Mouse (Mus musculus) limb, embryonic 13.5 days (tissue): Measurements from ENCODE around the gene Ehd2. TPM values are rescaled to one million over a fixed set of nuclear protein-coding genes. Genes with fewer than 3 reads are reported as not detected.

Experiments
- ATAC-seq: fragments of 200-750 bp; cut with Nextera tagmentation; 2 replicates; pipeline ENCODE4 v1.8.0; 2017; ENCODE audit warnings: low read depth, moderate number of reproducible peaks, moderate TSS enrichment; ENCODE audit not compliant: low FRiP score
- H3K27ac ChIP-seq: fragments of 300-500 bp; sonication (generic); 2 replicates; pipeline ENCODE4 v1.5.1; 2015; ENCODE audit warnings: inconsistent platforms, mild to moderate bottlenecking, moderate library complexity
- H3K27me3 ChIP-seq: fragments of 300-500 bp; sonication (generic); 2 replicates; pipeline ENCODE4 v1.6.1; 2015; ENCODE audit warnings: mild to moderate bottlenecking, inconsistent platforms
- H3K36me3 ChIP-seq: fragments of 300-500 bp; sonication (generic); 2 replicates; pipeline ENCODE4 v1.6.1; 2015; ENCODE audit warnings: inconsistent platforms, mild to moderate bottlenecking, moderate library complexity
- H3K4me1 ChIP-seq: fragments of 300-500 bp; sonication (generic); 2 replicates; pipeline ENCODE4 v1.6.1; 2015; ENCODE audit warnings: inconsistent platforms
- H3K4me2 ChIP-seq: fragments of 300-500 bp; sonication (generic); replicated peaks from 2 replicates; pipeline ENCODE4 v1.6.1; 2015; ENCODE audit warnings: inconsistent platforms, mild to moderate bottlenecking, moderate library complexity
- H3K4me3 ChIP-seq: fragments of 300-500 bp; sonication (generic); 2 replicates; pipeline ENCODE4 v1.5.1; 2015; ENCODE audit warnings: moderate library complexity, mild to moderate bottlenecking, inconsistent platforms
- H3K9ac ChIP-seq: fragments of 300-500 bp; sonication (generic); 2 replicates; pipeline ENCODE4 v1.6.1; 2015; ENCODE audit warnings: mild to moderate bottlenecking, inconsistent platforms
- H3K9me3 ChIP-seq: fragments of 300-500 bp; sonication (generic); 2 replicates; pipeline ENCODE4 v1.6.1; 2016; ENCODE audit warnings: inconsistent platforms
- WGBS: fragments of 180-500 bp; shearing (Covaris S2); methylation state at CpG from one replicate; pipeline ENCODE4 v1.1.7; 2015; 5-methylcytosine and 5-hydroxymethylcytosine counted together
- polyA plus RNA-seq: library from polyadenylated mRNA; unstranded; fragments of >200 nt; fragmentation: Nextera tagmentation; extraction: Ambion mirVana; gene quantifications from 2 replicates; pipeline ENCODE4 v1.2.1, GENCODE M21; 2015

Gene Ehd2
- polyA plus RNA-seq, 1 experiment from 2014 or later = 29.9 TPM

DNA sequence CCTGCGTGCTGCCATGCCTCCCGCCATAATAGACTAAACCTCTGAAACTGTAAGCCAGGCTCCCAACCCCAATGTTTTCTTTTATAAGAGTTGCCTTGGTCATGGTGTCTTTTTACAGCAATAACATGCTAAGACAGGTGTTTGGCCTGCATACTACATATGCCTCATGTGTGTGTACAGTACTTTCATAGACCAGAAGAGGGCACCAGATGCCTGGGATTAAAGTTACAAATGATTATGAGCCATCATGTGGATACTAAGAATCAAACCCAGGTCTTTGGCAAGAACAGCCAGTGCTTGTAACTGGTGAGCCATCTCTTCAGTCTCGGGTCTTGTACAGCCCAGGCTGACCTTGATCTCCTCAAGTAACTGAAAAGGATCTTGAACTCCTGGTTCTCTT lies 2.3 kb upstream of the Ehd2 start:
- no peak for ATAC-seq
- no peak overlapping the region for H3K4me3 ChIP-seq
- peaks cover 50% of the 10 kb centered on the region for H3K36me3 ChIP-seq
- H3K4me1 ChIP-seq = no peaks in the 10 kb centered on the region
- H3K27ac ChIP-seq = no peak overlapping the region
- 73% methylated on average over 3 of the region's 3 CpGs for WGBS
- H3K9me3 ChIP-seq = no peaks in the 10 kb centered on the region
- no peak overlapping the region for H3K9ac ChIP-seq
- no peak overlapping the region for H3K4me2 ChIP-seq
- H3K27me3 ChIP-seq = no peaks in the 10 kb centered on the region

DNA sequence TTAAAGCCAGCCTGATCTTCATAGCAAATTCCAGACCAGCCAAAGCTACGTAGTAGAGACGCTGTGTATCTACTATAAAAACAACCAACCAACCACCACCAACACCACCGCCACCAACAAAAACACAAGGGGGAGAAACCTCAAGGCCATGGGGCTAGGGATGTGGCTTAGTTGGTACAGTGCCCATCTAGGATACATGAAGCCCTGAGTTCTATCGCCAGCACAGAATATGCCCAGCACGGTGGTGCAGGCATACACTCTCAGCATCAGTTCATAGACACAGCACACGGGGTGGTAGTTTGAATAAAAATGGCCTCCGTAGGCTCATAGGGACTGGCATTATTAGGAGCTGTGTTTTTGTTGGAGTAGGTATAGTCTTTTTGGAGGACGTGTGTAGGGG lies 955 bp upstream of the Ehd2 start:
- WGBS = 84% methylated on average over 8 of the region's 8 CpGs
- no peaks in the 10 kb centered on the region for H3K27me3 ChIP-seq
- no peak for ATAC-seq
- peaks cover 9% of the 10 kb centered on the region for H3K4me1 ChIP-seq
- H3K27ac ChIP-seq = no peak overlapping the region
- H3K9ac ChIP-seq = no peak overlapping the region
- peaks cover 37% of the 10 kb centered on the region for H3K36me3 ChIP-seq
- H3K4me2 ChIP-seq = no peak overlapping the region
- H3K4me3 ChIP-seq = no peak overlapping the region
- H3K9me3 ChIP-seq = no peaks in the 10 kb centered on the region

DNA sequence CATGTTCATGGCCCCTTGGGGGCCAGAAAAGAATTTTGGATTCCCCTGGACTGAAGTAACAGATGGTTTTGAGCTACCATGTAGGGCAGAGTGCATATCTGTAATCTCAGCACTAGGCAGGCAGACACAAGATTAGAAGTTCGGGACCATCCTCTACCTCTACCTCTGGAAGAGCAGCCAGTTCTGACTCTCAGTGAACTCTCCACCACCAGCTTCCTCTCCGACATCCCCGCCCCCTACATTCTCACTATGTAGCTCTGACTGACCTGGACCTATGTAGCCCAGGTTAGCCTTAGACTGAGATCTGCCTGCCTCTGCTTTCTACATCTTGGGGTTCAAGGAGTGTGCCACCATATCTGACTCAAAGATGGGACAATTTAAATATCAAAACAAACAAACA lies 878 bp downstream of the Ehd2 start:
- no peak for ATAC-seq
- no peak overlapping the region for H3K27ac ChIP-seq
- peak overlapping the region; percentile 49 for H3K4me3 ChIP-seq
- no peak overlapping the region for H3K9ac ChIP-seq
- 77% methylated on average over 3 of the region's 3 CpGs for WGBS
- no peaks in the 10 kb centered on the region for H3K27me3 ChIP-seq
- no peaks in the 10 kb centered on the region for H3K9me3 ChIP-seq
- H3K36me3 ChIP-seq = peaks cover 18% of the 10 kb centered on the region
- H3K4me1 ChIP-seq = peaks cover 27% of the 10 kb centered on the region
- peak overlapping the region; percentile 65 for H3K4me2 ChIP-seq

DNA sequence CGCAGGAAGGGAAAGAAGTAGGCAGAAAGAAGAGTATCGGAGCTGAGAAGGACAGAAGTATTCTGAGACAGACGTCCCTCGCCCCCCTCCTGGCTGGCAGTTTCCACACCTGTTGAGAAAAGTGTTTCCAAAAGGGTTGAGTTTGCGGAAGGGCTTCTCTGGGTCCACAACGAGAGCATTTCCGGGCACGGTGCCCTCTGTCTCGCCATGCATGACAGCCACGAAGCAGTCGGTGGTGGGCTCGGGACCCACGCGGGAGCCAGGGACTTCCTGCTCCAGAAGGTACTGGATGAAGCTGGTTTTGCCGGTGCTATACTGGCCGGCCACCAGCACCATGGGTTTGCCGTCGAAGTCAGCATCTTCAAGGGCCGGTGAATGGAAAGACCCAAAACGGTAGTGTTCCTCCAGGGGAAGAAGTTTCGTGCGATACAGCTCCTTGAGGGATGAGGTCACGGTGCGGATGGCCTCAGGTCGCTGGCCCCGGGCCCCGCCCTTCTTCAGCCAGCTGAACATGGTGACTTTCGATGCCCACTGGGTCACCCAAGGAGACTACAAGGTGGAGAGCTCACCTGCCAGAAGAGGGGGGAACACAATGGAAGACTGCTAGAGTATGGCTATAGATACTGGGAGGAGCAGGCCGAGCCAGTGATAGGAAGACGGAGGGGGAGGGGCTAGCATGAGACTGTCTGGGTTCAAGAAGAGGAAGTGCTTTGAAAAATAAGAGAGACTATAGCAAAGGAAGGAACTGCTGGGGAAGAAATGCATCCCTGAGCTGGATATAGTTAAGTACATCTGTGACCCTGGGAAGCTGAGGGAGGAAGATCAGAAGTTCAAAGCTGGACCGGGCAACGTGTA lies 3.3 kb downstream of the Ehd2 start:
- no peak for ATAC-seq
- Histone ChIP-seq H3K4me1 (peaks cover 32% of the 10 kb centered on the region), H3K9ac (no peak overlapping the region; the same call in 1 of the 2 replicates), H3K9me3 (no peaks in the 10 kb centered on the region), H3K27me3 (no peaks in the 10 kb centered on the region), H3K4me3 (no peak overlapping the region), H3K36me3 (no peaks in the 10 kb centered on the region), H3K4me2 (0 out of 2 replicates have a peak overlapping the region, but pooled peaks have one; percentile 11), H3K27ac (no peak overlapping the region; the same call in 1 of the 2 replicates)
- 84% methylated on average over 32 of the region's 32 CpGs for WGBS

DNA sequence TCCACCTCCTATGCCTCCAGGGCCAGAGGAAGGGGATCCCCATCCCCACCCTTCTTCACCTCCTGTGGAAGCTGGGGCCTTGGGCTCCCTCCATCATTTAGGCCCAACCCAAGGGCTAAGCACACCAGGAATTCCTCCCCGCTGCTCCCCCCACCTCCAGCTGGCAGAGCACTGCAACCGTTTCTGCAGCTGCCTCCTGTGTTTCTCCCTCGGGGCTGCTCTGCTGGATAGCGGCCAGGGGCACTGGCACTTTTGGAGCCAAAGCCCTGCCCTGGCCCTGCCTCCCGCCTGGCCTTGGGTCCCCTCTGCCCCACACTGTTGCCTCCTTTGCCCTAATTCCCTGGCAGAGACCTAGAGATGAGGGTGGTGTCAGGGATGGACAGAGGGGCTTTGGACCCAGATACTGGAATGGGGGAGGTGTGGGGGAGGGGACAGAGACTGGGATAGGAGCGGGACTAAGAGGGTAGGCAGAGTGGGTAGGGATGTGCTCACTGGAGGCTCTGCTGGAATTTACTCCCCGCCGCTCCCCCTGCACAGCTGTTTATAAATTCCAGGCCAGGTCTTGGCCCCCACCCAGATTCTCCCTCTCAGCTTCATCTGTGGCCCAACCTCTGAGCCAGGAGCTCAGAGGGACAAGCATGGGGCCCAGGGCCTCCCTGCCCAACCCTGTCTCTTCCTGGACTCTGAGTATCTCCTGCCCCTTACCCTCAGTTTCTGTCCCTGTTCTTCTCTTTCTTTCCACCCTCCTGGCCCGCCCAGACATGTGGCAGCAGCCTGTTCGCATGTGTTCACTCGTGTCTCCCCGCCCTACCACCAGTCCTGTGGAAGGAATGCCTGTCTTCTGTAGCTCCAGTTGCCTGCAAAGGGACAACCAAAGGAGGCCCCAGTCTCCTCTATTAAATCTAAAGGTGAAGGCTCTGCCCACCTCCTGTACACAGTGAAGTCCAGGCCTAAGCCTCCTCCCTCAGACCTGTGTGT lies 4.8 kb downstream of the Ehd2 start:
- H3K4me2 ChIP-seq = peak overlapping the region; percentile 53
- H3K9me3 ChIP-seq = no peaks in the 10 kb centered on the region
- H3K4me3 ChIP-seq = no peak overlapping the region
- H3K36me3 ChIP-seq = peaks cover 9% of the 10 kb centered on the region
- peak overlapping the region; percentile 92 for H3K27ac ChIP-seq
- H3K4me1 ChIP-seq = peaks cover 32% of the 10 kb centered on the region
- ATAC-seq = peak; percentile 73
- H3K9ac ChIP-seq = peak overlapping the region; percentile 39; the same call in 1 of the 2 replicates
- H3K27me3 ChIP-seq = no peaks in the 10 kb centered on the region
- 22% methylated on average over 12 of the region's 12 CpGs for WGBS

DNA sequence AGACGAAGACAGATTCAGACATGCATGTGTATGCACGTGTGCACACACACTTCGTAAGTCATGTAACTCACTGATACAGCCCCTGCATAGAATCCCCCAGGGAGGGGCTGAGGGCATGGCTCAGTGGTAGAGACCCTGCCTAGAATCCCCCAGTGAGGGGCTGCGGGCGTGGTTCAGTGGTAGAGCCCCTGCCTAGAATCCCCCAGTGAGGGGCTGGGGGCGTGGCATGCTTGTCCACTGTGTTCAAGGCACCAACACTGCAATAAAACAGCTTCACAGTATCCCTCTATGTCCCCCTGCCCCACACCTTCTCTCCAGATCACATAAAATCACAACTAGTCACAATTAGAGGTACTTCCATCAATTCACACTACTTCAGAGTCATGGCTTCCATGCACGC lies 5.6 kb downstream of the Ehd2 start:
- peaks cover 17% of the 10 kb centered on the region for H3K36me3 ChIP-seq
- peaks cover 32% of the 10 kb centered on the region for H3K4me1 ChIP-seq
- peak overlapping the region; percentile 8; the same call in 1 of the 2 replicates for H3K9ac ChIP-seq
- H3K4me3 ChIP-seq = no peak overlapping the region
- peak overlapping the region; percentile 92 for H3K27ac ChIP-seq
- no peak for ATAC-seq
- H3K27me3 ChIP-seq = no peaks in the 10 kb centered on the region
- peak overlapping the region; percentile 53 for H3K4me2 ChIP-seq
- no peaks in the 10 kb centered on the region for H3K9me3 ChIP-seq
- 81% methylated on average over 7 of the region's 7 CpGs for WGBS

DNA sequence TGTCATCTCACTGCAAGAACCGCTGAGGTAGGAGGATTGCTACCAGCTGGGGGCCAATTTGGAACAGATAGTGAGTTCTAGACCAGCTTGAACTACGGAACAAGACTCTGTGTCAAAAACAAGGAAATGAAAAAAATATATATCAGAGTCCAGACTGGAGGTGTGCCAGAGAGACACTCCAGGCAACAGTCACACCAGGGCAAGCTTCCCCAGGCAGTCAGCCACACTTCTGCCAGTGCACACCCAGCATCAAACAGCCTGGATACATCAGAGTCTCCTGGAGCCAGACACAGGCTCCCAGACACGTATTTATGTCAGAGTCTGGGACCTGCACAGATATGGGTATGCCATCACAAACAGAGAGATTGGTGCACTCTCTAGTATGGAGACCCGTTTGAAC lies 6.1 kb downstream of the Ehd2 start:
- WGBS = 53% methylated on average over 4 of the region's 4 CpGs
- Histone ChIP-seq H3K4me3 (no peak overlapping the region), H3K36me3 (peaks cover 22% of the 10 kb centered on the region), H3K4me1 (peaks cover 32% of the 10 kb centered on the region), H3K27me3 (peaks cover 3% of the 10 kb centered on the region; the same call in 1 of the 2 replicates), H3K9me3 (no peaks in the 10 kb centered on the region), H3K9ac (no peak overlapping the region; the same call in 1 of the 2 replicates), H3K4me2 (no peak overlapping the region), H3K27ac (peak overlapping the region; percentile 92)
- no peak for ATAC-seq

DNA sequence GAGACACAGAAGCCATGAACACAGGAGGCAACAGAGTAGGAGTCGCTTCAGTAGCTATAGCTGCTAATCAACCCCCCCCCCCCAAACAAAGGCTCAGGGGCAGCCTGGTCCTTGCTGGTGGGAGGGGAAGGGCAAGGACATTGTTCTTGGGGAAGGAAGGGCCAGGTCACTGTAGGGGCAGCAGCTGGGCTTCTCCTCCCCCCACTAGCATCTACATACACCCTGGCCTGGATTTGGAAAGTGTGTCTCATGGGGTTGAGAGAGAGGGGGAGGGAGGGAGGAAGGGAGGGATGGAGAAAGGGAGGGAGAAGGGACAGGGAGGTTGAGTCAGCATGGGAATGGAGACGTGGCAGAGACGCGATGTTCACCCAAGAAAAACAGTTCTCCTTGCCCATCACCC lies 6.7 kb downstream of the Ehd2 start:
- Histone ChIP-seq H3K36me3 (peaks cover 22% of the 10 kb centered on the region), H3K4me2 (no peak overlapping the region), H3K9ac (no peak overlapping the region), H3K27me3 (peaks cover 8% of the 10 kb centered on the region), H3K4me3 (no peak overlapping the region), H3K9me3 (no peaks in the 10 kb centered on the region), H3K4me1 (peaks cover 33% of the 10 kb centered on the region), H3K27ac (no peak overlapping the region)
- 50% methylated on average over 4 of the region's 4 CpGs for WGBS
- ATAC-seq = no peak

DNA sequence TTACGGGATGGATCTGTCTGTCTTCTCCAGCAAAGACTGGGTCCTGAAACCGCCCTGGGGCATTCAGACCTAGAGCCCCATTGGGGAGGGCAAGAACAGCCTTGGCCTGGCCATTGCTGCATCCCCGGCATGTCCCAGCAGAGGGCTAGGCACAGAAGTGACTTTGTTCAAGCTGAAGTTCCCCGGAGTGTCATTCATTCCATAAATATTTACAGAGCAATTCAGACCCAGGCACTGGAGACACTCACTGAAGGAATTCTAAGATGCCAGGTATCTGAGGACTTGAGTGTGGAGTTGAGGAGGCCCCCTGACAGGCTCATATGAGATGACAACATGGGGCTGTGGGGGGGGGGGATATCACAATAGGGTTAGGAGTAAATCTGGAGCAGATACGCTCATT lies 11.2 kb downstream of the Ehd2 start:
- WGBS = 72% methylated on average over 5 of the region's 5 CpGs
- peaks cover 44% of the 10 kb centered on the region for H3K36me3 ChIP-seq

DNA sequence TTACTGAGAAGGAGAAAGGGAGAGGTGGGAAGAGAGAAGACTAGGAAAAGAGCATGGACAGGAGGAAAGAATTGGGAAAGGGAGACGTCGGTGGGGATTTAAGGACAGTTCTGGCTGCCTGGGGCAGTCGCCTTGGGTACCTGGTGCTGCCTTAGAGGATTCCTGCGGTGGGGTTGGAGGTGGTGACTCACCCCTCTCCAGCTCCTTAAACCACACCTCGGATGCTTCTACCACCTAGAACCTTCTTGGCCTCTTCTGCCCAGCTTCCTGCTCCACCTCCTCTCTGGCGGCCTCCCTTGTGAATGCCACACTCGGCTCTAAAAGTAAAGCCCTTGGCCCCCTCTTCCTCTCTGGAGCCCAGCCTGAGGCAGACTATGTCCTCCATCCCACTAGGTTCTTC lies 11.9 kb downstream of the Ehd2 start:
- Histone ChIP-seq H3K9ac (peak overlapping the region; percentile 35; the same call in 1 of the 2 replicates), H3K4me1 (peaks cover 11% of the 10 kb centered on the region), H3K27ac (no peak overlapping the region), H3K9me3 (0 out of 2 replicates have a peak, but pooled peaks cover 5% of the 10 kb centered on the region), H3K4me3 (peak overlapping the region; percentile 17), H3K36me3 (peaks cover 50% of the 10 kb centered on the region), H3K4me2 (peak overlapping the region; percentile 55), H3K27me3 (peaks cover 23% of the 10 kb centered on the region)
- 17% methylated on average over 7 of the region's 7 CpGs for WGBS
- no peak for ATAC-seq

More for the DNA sequence above, 11.2 kb downstream of the Ehd2 start:
- H3K9ac ChIP-seq = no peak overlapping the region
- H3K4me1 ChIP-seq = peaks cover 12% of the 10 kb centered on the region
- H3K4me3 ChIP-seq = no peak overlapping the region
- ATAC-seq = no peak
- no peak overlapping the region for H3K4me2 ChIP-seq
- no peak overlapping the region; the same call in 1 of the 2 replicates for H3K27ac ChIP-seq
- 0 out of 2 replicates have a peak, but pooled peaks cover 5% of the 10 kb centered on the region for H3K9me3 ChIP-seq
- peaks cover 23% of the 10 kb centered on the region for H3K27me3 ChIP-seq

DNA sequence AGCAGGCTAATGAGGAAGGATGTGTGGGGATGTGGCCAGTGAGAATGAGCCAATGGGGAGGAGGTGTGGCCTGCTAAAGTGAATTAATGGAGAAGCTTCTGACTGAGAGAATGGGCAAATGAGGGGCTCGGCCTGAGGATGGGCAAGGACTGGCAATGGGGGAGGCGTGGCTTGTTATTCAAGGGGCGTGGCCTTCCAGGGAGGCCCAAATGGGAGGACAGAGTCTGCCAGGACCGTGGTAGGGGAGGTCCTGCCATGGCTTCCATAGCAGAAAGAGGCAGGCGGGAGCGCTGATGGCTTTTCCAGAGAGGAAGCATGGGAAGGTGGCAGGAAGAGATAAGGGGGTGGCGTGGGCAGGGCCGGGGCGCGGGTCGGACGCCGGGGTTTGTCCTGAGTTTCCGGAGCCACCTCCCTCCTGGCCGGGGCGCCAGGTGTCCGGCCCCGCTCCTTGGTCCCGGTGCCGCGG lies 12.4 kb downstream of the Ehd2 start:
- H3K27me3 ChIP-seq = peaks cover 23% of the 10 kb centered on the region
- peaks cover 55% of the 10 kb centered on the region for H3K36me3 ChIP-seq
- H3K27ac ChIP-seq = no peak overlapping the region
- peak; percentile 55; the same call in 1 of the 2 replicates for ATAC-seq
- H3K4me3 ChIP-seq = peak overlapping the region; percentile 17
- peak overlapping the region; percentile 35; the same call in 1 of the 2 replicates for H3K9ac ChIP-seq
- 6% methylated on average over 21 of the region's 21 CpGs for WGBS
- peaks cover 11% of the 10 kb centered on the region for H3K4me1 ChIP-seq
- H3K4me2 ChIP-seq = peak overlapping the region; percentile 55
- H3K9me3 ChIP-seq = 0 out of 2 replicates have a peak, but pooled peaks cover 5% of the 10 kb centered on the region
